Mouse (Mus musculus): Measurements from ENCODE around the gene Meis1. TPM values are rescaled to one million over a fixed set of nuclear protein-coding genes. Genes with fewer than 3 reads are reported as not detected.

Meis1 gene
- polyA plus RNA-seq, 1 experiment from 2014 or later: 28.6 TPM

GRCm38 (mm10) chr11:19005007-19005912 lies 13.5 kb downstream of the Meis1 start:
- Histone ChIP-seq H3K27ac (no peak overlapping the region), H3K27me3 (peaks cover 42% of the 10 kb centered on the region), H3K4me3 (no peak overlapping the region), H3K9ac (no peak overlapping the region), H3K4me1 (peaks cover 28% of the 10 kb centered on the region), H3K4me2 (no peak overlapping the region), H3K9me3 (replicated peaks) (no peaks in the 10 kb centered on the region), H3K36me3 (ENCODE audit: poor library complexity, severe bottlenecking) (no peaks in the 10 kb centered on the region)
- no peak for ATAC-seq
- 84% methylated on average over 9 of the region's 9 CpGs for WGBS

GRCm38 (mm10) chr11:19003066-19003465 lies 15.7 kb downstream of the Meis1 start:
- Histone ChIP-seq H3K4me1 (peaks cover 14% of the 10 kb centered on the region), H3K4me2 (no peak overlapping the region), H3K9ac (no peak overlapping the region), H3K36me3 (ENCODE audit: poor library complexity, severe bottlenecking) (no peaks in the 10 kb centered on the region), H3K27ac (no peak overlapping the region), H3K4me3 (no peak overlapping the region), H3K9me3 (replicated peaks) (no peaks in the 10 kb centered on the region), H3K27me3 (peaks cover 22% of the 10 kb centered on the region)
- WGBS: 48% methylated on average over 5 of the region's 5 CpGs
- ATAC-seq: no peak

GRCm38 (mm10) chr11:18996767-18997166 lies 22.0 kb downstream of the Meis1 start:
- H3K9ac ChIP-seq: no peak overlapping the region
- no peaks in the 10 kb centered on the region for H3K9me3 ChIP-seq (replicated peaks)
- H3K4me1 ChIP-seq: peaks cover 4% of the 10 kb centered on the region; the same call in 1 of the 2 replicates
- no peaks in the 10 kb centered on the region for H3K27me3 ChIP-seq
- H3K4me3 ChIP-seq: no peak overlapping the region
- H3K27ac ChIP-seq: no peak overlapping the region
- 95% methylated on average over 4 of the region's 4 CpGs for WGBS
- peaks cover 15% of the 10 kb centered on the region for H3K36me3 ChIP-seq (ENCODE audit: poor library complexity, severe bottlenecking)
- ATAC-seq: no peak
- no peak overlapping the region for H3K4me2 ChIP-seq

GRCm38 (mm10) chr11:18996289-18996688 lies 22.5 kb downstream of the Meis1 start:
- 90% methylated on average over 2 of the region's 2 CpGs for WGBS
- ATAC-seq: no peak
- H3K36me3 ChIP-seq (ENCODE audit: poor library complexity, severe bottlenecking): peaks cover 15% of the 10 kb centered on the region
- peaks cover 7% of the 10 kb centered on the region for H3K4me1 ChIP-seq
- H3K9me3 ChIP-seq (replicated peaks): no peaks in the 10 kb centered on the region
- no peak overlapping the region for H3K4me2 ChIP-seq
- no peak overlapping the region for H3K9ac ChIP-seq
- H3K4me3 ChIP-seq: no peak overlapping the region
- no peak overlapping the region for H3K27ac ChIP-seq
- no peaks in the 10 kb centered on the region for H3K27me3 ChIP-seq

- H3K27ac ChIP-seq: no peak overlapping the region
- no peaks in the 10 kb centered on the region for H3K27me3 ChIP-seq
- H3K9me3 ChIP-seq (replicated peaks): no peaks in the 10 kb centered on the region
- H3K36me3 ChIP-seq (ENCODE audit: poor library complexity, severe bottlenecking): peaks cover 20% of the 10 kb centered on the region
- H3K9ac ChIP-seq: no peak overlapping the region
- H3K4me2 ChIP-seq: no peak overlapping the region
- peaks cover 35% of the 10 kb centered on the region for H3K4me1 ChIP-seq
- no peak overlapping the region for H3K4me3 ChIP-seq
- no peak for ATAC-seq
- 62% methylated on average over 6 of the region's 6 CpGs for whole genome bisulfite sequencing
Observed at GRCm38 (mm10) chr11:18992796-18993195, 26.0 kb downstream of the Meis1 start.

GRCm38 (mm10) chr11:18990244-18990677 lies 28.5 kb downstream of the Meis1 start:
- H3K4me2 ChIP-seq: peak overlapping the region; percentile 38
- H3K4me1 ChIP-seq: peaks cover 35% of the 10 kb centered on the region
- peak overlapping the region; percentile 60; the same call in 1 of the 2 replicates for H3K27ac ChIP-seq
- peak; percentile 77 for ATAC-seq
- H3K4me3 ChIP-seq: no peak overlapping the region
- H3K9ac ChIP-seq: no peak overlapping the region; the same call in 1 of the 2 replicates
- WGBS: 6% methylated on average over 6 of the region's 6 CpGs
- peaks cover 26% of the 10 kb centered on the region for H3K36me3 ChIP-seq (ENCODE audit: poor library complexity, severe bottlenecking)
- H3K9me3 ChIP-seq (replicated peaks): no peaks in the 10 kb centered on the region
- no peaks in the 10 kb centered on the region for H3K27me3 ChIP-seq

GRCm38 (mm10) chr11:18989669-18990243 lies 29.0 kb downstream of the Meis1 start:
- H3K36me3 ChIP-seq (ENCODE audit: poor library complexity, severe bottlenecking): peaks cover 21% of the 10 kb centered on the region
- no peaks in the 10 kb centered on the region for H3K9me3 ChIP-seq (replicated peaks)
- peak; percentile 44; the same call in 1 of the 2 replicates for ATAC-seq
- peak overlapping the region; percentile 38 for H3K4me2 ChIP-seq
- H3K4me1 ChIP-seq: peaks cover 35% of the 10 kb centered on the region
- 1% methylated on average over 6 of the region's 6 CpGs for WGBS
- H3K9ac ChIP-seq: no peak overlapping the region; the same call in 1 of the 2 replicates
- H3K27me3 ChIP-seq: no peaks in the 10 kb centered on the region
- H3K27ac ChIP-seq: peak overlapping the region; percentile 60
- H3K4me3 ChIP-seq: no peak overlapping the region

- H3K9ac ChIP-seq: no peak overlapping the region
- H3K9me3 ChIP-seq (replicated peaks): no peaks in the 10 kb centered on the region
- no peak overlapping the region for H3K4me2 ChIP-seq
- H3K36me3 ChIP-seq (ENCODE audit: poor library complexity, severe bottlenecking): peaks cover 15% of the 10 kb centered on the region
- WGBS: 45% methylated on average over 4 of the region's 4 CpGs
- H3K27me3 ChIP-seq: no peaks in the 10 kb centered on the region
- no peak for ATAC-seq
- peaks cover 35% of the 10 kb centered on the region for H3K4me1 ChIP-seq
- no peak overlapping the region for H3K4me3 ChIP-seq
- H3K27ac ChIP-seq: no peak overlapping the region; the same call in 1 of the 2 replicates
Observed at GRCm38 (mm10) chr11:18988637-18989263, 30.0 kb downstream of the Meis1 start.

GRCm38 (mm10) chr11:18983813-18984212 lies 35.0 kb downstream of the Meis1 start:
- 83% methylated on average over 2 of the region's 2 CpGs for WGBS
- H3K9me3 ChIP-seq (replicated peaks): no peaks in the 10 kb centered on the region
- H3K4me3 ChIP-seq: no peak overlapping the region
- H3K4me2 ChIP-seq: no peak overlapping the region
- H3K27me3 ChIP-seq: no peaks in the 10 kb centered on the region
- H3K36me3 ChIP-seq (ENCODE audit: poor library complexity, severe bottlenecking): peaks cover 15% of the 10 kb centered on the region
- no peak for ATAC-seq
- H3K9ac ChIP-seq: no peak overlapping the region
- H3K4me1 ChIP-seq: peaks cover 24% of the 10 kb centered on the region
- no peak overlapping the region for H3K27ac ChIP-seq

- Histone ChIP-seq H3K4me1 (peaks cover 21% of the 10 kb centered on the region), H3K9me3 (replicated peaks) (no peaks in the 10 kb centered on the region), H3K27ac (no peak overlapping the region), H3K4me3 (no peak overlapping the region), H3K27me3 (no peaks in the 10 kb centered on the region), H3K9ac (no peak overlapping the region), H3K36me3 (ENCODE audit: poor library complexity, severe bottlenecking) (peaks cover 15% of the 10 kb centered on the region), H3K4me2 (no peak overlapping the region)
- 67% methylated on average over 7 of the region's 7 CpGs for WGBS
- no peak for ATAC-seq
Observed at GRCm38 (mm10) chr11:18983294-18983693, 35.5 kb downstream of the Meis1 start.

- H3K9ac ChIP-seq: no peak overlapping the region; the same call in 1 of the 2 replicates
- ATAC-seq: peak; percentile 43; the same call in 1 of the 2 replicates
- H3K27ac ChIP-seq: no peak overlapping the region
- WGBS: 5% methylated on average over 3 of the region's 3 CpGs
- H3K4me2 ChIP-seq: no peak overlapping the region
- peaks cover 21% of the 10 kb centered on the region for H3K4me1 ChIP-seq
- peaks cover 5% of the 10 kb centered on the region; the same call in 1 of the 2 replicates for H3K36me3 ChIP-seq (ENCODE audit: poor library complexity, severe bottlenecking)
- no peaks in the 10 kb centered on the region for H3K27me3 ChIP-seq
- no peak overlapping the region for H3K4me3 ChIP-seq
- no peaks in the 10 kb centered on the region for H3K9me3 ChIP-seq (replicated peaks)
Observed at GRCm38 (mm10) chr11:18982331-18982730, 36.5 kb downstream of the Meis1 start.

- Histone ChIP-seq H3K4me2 (no peak overlapping the region), H3K27me3 (no peaks in the 10 kb centered on the region), H3K36me3 (ENCODE audit: poor library complexity, severe bottlenecking) (peaks cover 5% of the 10 kb centered on the region; the same call in 1 of the 2 replicates), H3K4me1 (peaks cover 21% of the 10 kb centered on the region), H3K4me3 (no peak overlapping the region), H3K27ac (no peak overlapping the region), H3K9ac (no peak overlapping the region), H3K9me3 (replicated peaks) (no peaks in the 10 kb centered on the region)
- WGBS: 9% methylated on average over 4 of the region's 4 CpGs
- no peak for ATAC-seq
Observed at GRCm38 (mm10) chr11:18981367-18981766, 37.4 kb downstream of the Meis1 start.

Measured in forebrain, embryonic 13.5 days (tissue).